Mouse (Mus musculus) kidney, embryonic 14.5 days (tissue): ENCODE results near the gene Gdap1l1. TPM values are rescaled to one million over a fixed set of nuclear protein-coding genes. Genes with fewer than 3 reads are reported as not detected.

Experiments used
- ATAC-seq: fragments of 200-750 bp; cut with Nextera tagmentation; 2 replicates; pipeline ENCODE4 v1.8.0; 2017; ENCODE audit warnings: moderate number of reproducible peaks, mild to moderate bottlenecking, moderate TSS enrichment, moderate library complexity; ENCODE audit not compliant: low FRiP score, low TSS enrichment
- H3K27ac ChIP-seq: fragments of 300-500 bp; sonication (generic); 2 replicates; pipeline ENCODE4 v1.5.1; 2014; ENCODE audit warnings: low read depth, mild to moderate bottlenecking, low read length, moderate library complexity, mixed read lengths
- H3K27me3 ChIP-seq: fragments of 300-500 bp; sonication (generic); 2 replicates; pipeline ENCODE4 v1.6.1; 2014; ENCODE audit warnings: mild to moderate bottlenecking, low read length; ENCODE audit not compliant: control insufficient read depth, insufficient read depth
- H3K36me3 ChIP-seq: fragments of 300-500 bp; sonication (generic); 2 replicates; pipeline ENCODE4 v1.6.1; 2014; ENCODE audit warnings: low read length, mixed read lengths; ENCODE audit not compliant: control insufficient read depth, insufficient read depth
- H3K4me1 ChIP-seq: fragments of 300-500 bp; sonication (generic); 2 replicates; pipeline ENCODE4 v1.6.1; 2014; ENCODE audit warnings: low read length, mixed read lengths; ENCODE audit not compliant: control insufficient read depth, insufficient read depth
- H3K4me2 ChIP-seq: fragments of 300-500 bp; sonication (generic); replicated peaks from 2 replicates; pipeline ENCODE4 v1.6.1; 2014; ENCODE audit warnings: low read depth, mild to moderate bottlenecking, low read length
- H3K4me3 ChIP-seq: fragments of 300-500 bp; sonication (generic); 2 replicates; pipeline ENCODE4 v1.5.1; 2014; ENCODE audit warnings: mild to moderate bottlenecking, low read length
- H3K9ac ChIP-seq: fragments of 300-500 bp; sonication (generic); 2 replicates; pipeline ENCODE4 v1.6.1; 2014; ENCODE audit warnings: low read depth, mild to moderate bottlenecking, low read length, moderate library complexity
- H3K9me3 ChIP-seq: fragments of 300-500 bp; sonication (generic); 2 replicates; pipeline ENCODE4 v1.6.1; 2016; ENCODE audit warnings: low read length; ENCODE audit not compliant: control insufficient read depth
- WGBS: fragments of 180-500 bp; shearing (Covaris S2); extraction: QIAGEN DNeasy Blood & Tissue Kit; methylation state at CpG from one replicate; pipeline ENCODE4 v1.1.7; 2014; 5-methylcytosine and 5-hydroxymethylcytosine counted together
- polyA plus RNA-seq: library from polyadenylated mRNA; unstranded; fragments of >200 nt; fragmentation: Nextera tagmentation; extraction: Ambion mirVana; gene quantifications from 2 replicates; pipeline ENCODE4 v1.2.1, GENCODE M21; 2014

Gene Gdap1l1
- polyA plus RNA-seq, 1 experiment from 2014 or later, result 0.74 TPM

GRCm38 (mm10) chr2:163418841-163419345, 19.4 kb upstream of the Gdap1l1 start:
- Histone ChIP-seq H3K9me3 (no peaks in the 10 kb centered on the region), H3K4me3 (peak overlapping the region; percentile 98), H3K4me1 (peaks cover 15% of the 10 kb centered on the region), H3K27me3 (no peaks in the 10 kb centered on the region), H3K9ac (peak overlapping the region; percentile 94), H3K4me2 (peak overlapping the region; percentile 73), H3K27ac (peak overlapping the region; percentile 64), H3K36me3 (peaks cover 10% of the 10 kb centered on the region; the same call in 1 of the 2 replicates)
- WGBS, result under 1% methylated on average over 48 of the region's 50 CpGs
- ATAC-seq, result no peak; the same call in none of the 2 replicates

GRCm38 (mm10) chr2:163419346-163420045, 18.8 kb upstream of the Gdap1l1 start:
- under 1% methylated on average over 60 of the region's 71 CpGs for WGBS

GRCm38 (mm10) chr2:163420366-163420886, 17.9 kb upstream of the Gdap1l1 start:
- H3K4me2 ChIP-seq, result peak overlapping the region; percentile 67
- H3K27ac ChIP-seq, result no peak overlapping the region
- H3K36me3 ChIP-seq, result no peaks in the 10 kb centered on the region; the same call in 1 of the 2 replicates
- 37% methylated on average over 10 of the region's 10 CpGs for WGBS
- ATAC-seq, result no peak
- H3K9me3 ChIP-seq, result no peaks in the 10 kb centered on the region
- H3K4me1 ChIP-seq, result peaks cover 15% of the 10 kb centered on the region
- H3K27me3 ChIP-seq, result no peaks in the 10 kb centered on the region
- H3K9ac ChIP-seq, result peak overlapping the region; percentile 77
- H3K4me3 ChIP-seq, result peak overlapping the region; percentile 98

More at GRCm38 (mm10) chr2:163419346-163420045, 18.8 kb upstream of the Gdap1l1 start:
- Histone ChIP-seq H3K36me3 (peaks cover 6% of the 10 kb centered on the region; the same call in 1 of the 2 replicates), H3K27ac (peak overlapping the region; percentile 64), H3K4me3 (peak overlapping the region; percentile 98), H3K4me1 (peaks cover 15% of the 10 kb centered on the region), H3K27me3 (no peaks in the 10 kb centered on the region), H3K9ac (peak overlapping the region; percentile 94), H3K9me3 (no peaks in the 10 kb centered on the region), H3K4me2 (peak overlapping the region; percentile 73)
- ATAC-seq, result peak; percentile 100

- Histone ChIP-seq H3K9ac (no peak overlapping the region), H3K4me3 (no peak overlapping the region), H3K4me2 (no peak overlapping the region), H3K36me3 (no peaks in the 10 kb centered on the region), H3K4me1 (peaks cover 7% of the 10 kb centered on the region), H3K27me3 (no peaks in the 10 kb centered on the region), H3K27ac (no peak overlapping the region), H3K9me3 (no peaks in the 10 kb centered on the region)
- ATAC-seq, result no peak
- WGBS, result 88% methylated on average over 9 of the region's 9 CpGs
Observed at GRCm38 (mm10) chr2:163422895-163423660, 15.2 kb upstream of the Gdap1l1 start.

- H3K9me3 ChIP-seq, result no peaks in the 10 kb centered on the region
- 82% methylated on average over 6 of the region's 6 CpGs for WGBS
- H3K9ac ChIP-seq, result no peak within 1 kb of the TSS
- no peak within 1 kb of the TSS for H3K4me3 ChIP-seq
- peaks cover 3% of the 10 kb centered on the region; the same call in 1 of the 2 replicates for H3K4me1 ChIP-seq
- no peaks in the 10 kb centered on the region for H3K36me3 ChIP-seq
- H3K27ac ChIP-seq, result no peak within 1 kb of the TSS
- no peak within 1 kb of the TSS for H3K4me2 ChIP-seq
- no peak for ATAC-seq
- H3K27me3 ChIP-seq, result no peaks in the 10 kb centered on the region
Observed at GRCm38 (mm10) chr2:163424597-163424996, 13.7 kb upstream of the Gdap1l1 start, which contains the start of gene Oser1. Oser1 (minus strand) TSS chr2:163424697.

GRCm38 (mm10) chr2:163428346-163429011, 9.8 kb upstream of the Gdap1l1 start:
- H3K4me3 ChIP-seq, result no peak overlapping the region
- 34% methylated on average over 4 of the region's 4 CpGs for WGBS

GRCm38 (mm10) chr2:163431289-163431688, 7.0 kb upstream of the Gdap1l1 start:
- Histone ChIP-seq H3K4me3 (no peak overlapping the region), H3K27me3 (no peaks in the 10 kb centered on the region), H3K9me3 (no peaks in the 10 kb centered on the region), H3K9ac (no peak overlapping the region), H3K27ac (no peak overlapping the region), H3K36me3 (no peaks in the 10 kb centered on the region), H3K4me1 (no peaks in the 10 kb centered on the region), H3K4me2 (no peak overlapping the region)
- ATAC-seq, result no peak
- WGBS, result 79% methylated on average over 9 of the region's 9 CpGs

More at GRCm38 (mm10) chr2:163428346-163429011, 9.8 kb upstream of the Gdap1l1 start:
- H3K9ac ChIP-seq, result no peak overlapping the region
- no peaks in the 10 kb centered on the region for H3K9me3 ChIP-seq
- no peaks in the 10 kb centered on the region for H3K4me1 ChIP-seq
- no peak overlapping the region for H3K4me2 ChIP-seq
- no peak overlapping the region for H3K27ac ChIP-seq
- no peaks in the 10 kb centered on the region for H3K27me3 ChIP-seq
- no peak for ATAC-seq
- no peaks in the 10 kb centered on the region for H3K36me3 ChIP-seq

- ATAC-seq, result no peak
- no peak overlapping the region for H3K4me2 ChIP-seq
- no peaks in the 10 kb centered on the region for H3K36me3 ChIP-seq
- H3K4me3 ChIP-seq, result no peak overlapping the region
- no peak overlapping the region for H3K9ac ChIP-seq
- 0 out of 2 replicates have a peak, but pooled peaks cover 6% of the 10 kb centered on the region for H3K4me1 ChIP-seq
- peaks cover 9% of the 10 kb centered on the region for H3K27me3 ChIP-seq
- no peak overlapping the region for H3K27ac ChIP-seq
- no peaks in the 10 kb centered on the region for H3K9me3 ChIP-seq
- 30% methylated on average over 4 of the region's 4 CpGs for WGBS
Observed at GRCm38 (mm10) chr2:163433971-163434370, 4.3 kb upstream of the Gdap1l1 start.
